Mouse (Mus musculus): ENCODE data around the gene Med17. TPM values are rescaled to one million over a fixed set of nuclear protein-coding genes. Genes with fewer than 3 reads are reported as not detected.
"Not testable (repeated sequence)": the region's sequence is repeated elsewhere in the genome, so short reads cannot be mapped to it uniquely, and the experiment has no call there.

Med17 gene
- 23.2 TPM in 2 replicates for polyA plus RNA-seq (2015; fragmentation: Nextera tagmentation; extraction: Ambion mirVana)

DNA sequence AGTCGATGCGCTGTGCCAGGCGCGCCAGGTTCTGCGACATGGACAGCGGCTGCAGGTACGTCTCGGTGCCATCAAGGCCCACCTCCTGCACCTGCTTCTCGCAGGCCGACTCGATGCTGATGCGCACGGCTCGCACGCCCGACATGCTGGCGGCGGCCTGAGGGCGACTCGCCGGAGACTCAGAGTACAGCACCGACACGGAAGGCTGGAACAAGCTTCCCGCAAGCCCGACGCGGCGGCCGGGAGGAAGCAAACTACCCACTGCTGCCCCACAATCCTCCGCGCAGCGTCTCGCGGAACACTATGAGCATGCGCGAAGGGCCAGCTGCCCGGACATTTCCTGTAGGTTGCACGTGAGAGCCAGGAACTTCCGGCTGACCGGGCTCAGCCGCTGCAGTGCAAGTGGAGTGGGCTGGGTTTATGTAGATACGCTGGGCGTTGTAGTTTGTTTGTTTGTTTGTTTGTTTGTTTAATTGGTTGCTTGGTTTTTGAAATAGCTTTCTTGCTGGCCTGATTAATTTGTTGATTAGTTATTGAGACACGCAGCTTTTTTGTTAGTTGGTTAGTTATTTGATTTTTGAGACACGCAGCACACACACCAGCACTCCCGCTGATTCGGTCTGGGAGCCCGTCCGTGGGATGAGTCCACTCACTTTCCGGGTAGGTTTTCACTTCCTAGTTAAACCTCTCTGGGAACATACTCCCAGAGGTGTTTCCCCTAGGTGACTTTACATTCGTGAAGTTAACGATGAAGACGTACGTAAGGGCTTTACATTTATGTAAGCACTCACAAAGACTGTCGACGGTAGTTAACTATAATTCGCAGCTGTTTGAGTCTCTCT is at the start of gene Med17:
Med17 (minus strand) TSS at position 283 of the 842 bp plus-strand sequence.
- H3K9ac ChIP-seq (replicated peaks; ENCODE audit: low read depth), result peak within 1 kb of the TSS; percentile 95
- no peaks in the 10 kb centered on the region for H3K9me3 ChIP-seq (ENCODE audit: low read length)
- under 1% methylated on average over 57 of the region's 57 CpGs for WGBS
- no peaks in the 10 kb centered on the region for H3K27me3 ChIP-seq (replicated peaks; ENCODE audit: insufficient read depth, low read length)
- ATAC-seq (peak; percentile 99), DNase-seq (ENCODE audit: low spot score) (peak; percentile 98)
- H3K4me1 ChIP-seq (ENCODE audit: insufficient read depth, low read depth, low read length), result peaks cover 8% of the 10 kb centered on the region; the same call in 1 of the 2 replicates
- TF ChIP-seq EP300 (IDR thresholded peaks at IDR 0.05) (no peak), CTCF (IDR thresholded peaks at IDR 0.05) (0 out of 2 replicates have a peak, but pooled peaks have one; percentile 10)
- H3K36me3 ChIP-seq (ENCODE audit: insufficient read depth, low read length), result peaks cover 2% of the 10 kb centered on the region
- H3K27ac ChIP-seq (ENCODE audit: low read length), result peak within 1 kb of the TSS; percentile 91
- H3K4me3 ChIP-seq (ENCODE audit: low read depth, low read length), result peak within 1 kb of the TSS; percentile 85
- peak within 1 kb of the TSS; percentile 80 for H3K4me2 ChIP-seq (replicated peaks; ENCODE audit: low read depth, low read length)

DNA sequence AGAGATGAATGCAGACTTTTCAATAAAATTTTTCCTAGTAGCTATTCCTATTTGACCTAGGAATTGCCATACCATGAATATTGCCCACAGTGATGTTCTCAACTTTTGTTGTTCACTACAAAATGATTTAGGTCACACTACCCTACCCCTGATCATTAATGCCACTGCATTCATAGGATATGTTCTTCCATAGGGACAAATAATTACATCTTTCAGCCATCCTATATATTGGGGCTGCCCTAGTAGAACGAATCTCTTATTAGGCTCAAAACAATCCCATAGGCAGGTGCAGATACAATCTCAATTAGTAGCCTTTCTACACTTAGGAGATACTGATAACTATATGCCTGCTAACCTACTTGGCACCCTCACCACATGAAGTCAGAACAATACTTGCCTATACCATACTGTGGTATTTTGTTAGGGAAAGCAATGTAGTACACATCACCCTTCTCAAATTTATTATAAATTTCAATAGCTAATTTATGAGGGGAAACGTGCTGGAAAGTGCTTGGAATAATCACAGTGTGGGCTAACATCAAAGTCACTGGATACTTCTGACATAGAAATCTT is 38.5 kb upstream of the Med17 start:
- no peak for TF ChIP-seq EP300 (IDR thresholded peaks at IDR 0.05)
- TF ChIP-seq CTCF (IDR thresholded peaks at IDR 0.05), result no peak
- no peak overlapping the region for H3K4me2 ChIP-seq (replicated peaks; ENCODE audit: low read depth, low read length)
- H3K4me3 ChIP-seq (ENCODE audit: low read depth, low read length), result no peak overlapping the region
- no peaks in the 10 kb centered on the region for H3K9me3 ChIP-seq (ENCODE audit: low read length)
- H3K27me3 ChIP-seq (replicated peaks; ENCODE audit: insufficient read depth, low read length), result no peaks in the 10 kb centered on the region
- peaks cover 40% of the 10 kb centered on the region; the same call in 1 of the 2 replicates for H3K36me3 ChIP-seq (ENCODE audit: insufficient read depth, low read length)
- H3K4me1 ChIP-seq (ENCODE audit: insufficient read depth, low read depth, low read length), result no peaks in the 10 kb centered on the region
- DNase-seq (ENCODE audit: low spot score) (no peak), ATAC-seq (no peak)
- H3K27ac ChIP-seq (ENCODE audit: low read length), result no peak overlapping the region
- H3K9ac ChIP-seq (replicated peaks; ENCODE audit: low read depth), result no peak overlapping the region
- WGBS, result 78% methylated on average over 2 of the region's 2 CpGs

DNA sequence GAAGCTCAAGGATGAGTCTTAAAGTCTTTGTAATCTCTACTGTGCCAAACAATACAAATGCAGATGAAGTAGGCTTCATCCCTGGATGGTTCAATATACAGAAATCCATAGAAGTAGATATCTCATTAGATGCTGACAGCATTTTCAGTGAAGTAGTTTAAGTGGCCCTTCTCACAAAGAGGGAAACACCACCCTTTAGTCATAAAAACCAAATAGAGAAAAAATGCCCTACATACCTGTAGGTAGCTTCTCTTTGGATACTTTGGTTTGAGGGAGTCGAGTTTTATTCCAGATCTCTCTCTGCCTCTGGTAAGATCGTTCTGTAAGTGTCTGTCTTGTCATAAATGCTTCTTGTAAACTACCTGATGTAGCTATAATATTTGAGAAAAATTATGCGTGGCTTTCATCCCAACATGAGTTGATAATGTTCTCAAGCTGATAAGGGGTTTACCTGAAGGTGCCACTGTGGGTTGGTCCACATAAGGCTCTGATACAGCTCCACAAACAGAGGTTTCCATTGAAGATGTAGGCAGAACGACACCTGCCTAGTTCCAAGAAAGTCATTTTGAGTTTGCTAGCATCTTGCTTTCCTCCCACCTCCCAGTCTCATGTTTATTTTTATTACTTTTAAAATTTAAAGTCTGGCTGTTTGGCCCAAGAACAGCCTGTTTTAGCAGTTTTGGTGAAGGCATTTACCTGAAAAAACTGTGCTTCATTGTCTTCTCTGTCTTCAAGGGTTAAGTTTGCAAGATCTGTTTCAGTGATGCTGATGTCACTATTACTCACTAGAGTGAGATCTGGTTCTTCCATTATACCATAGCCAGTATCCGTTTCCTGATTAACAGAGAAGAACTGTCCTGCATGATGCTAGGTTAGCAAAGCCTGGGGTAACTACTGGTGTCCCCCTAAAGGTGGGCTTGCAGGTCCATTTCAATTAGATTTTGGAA is 37.8 kb upstream of the Med17 start:
- 50% methylated on average over 5 of the region's 5 CpGs for WGBS

DNA sequence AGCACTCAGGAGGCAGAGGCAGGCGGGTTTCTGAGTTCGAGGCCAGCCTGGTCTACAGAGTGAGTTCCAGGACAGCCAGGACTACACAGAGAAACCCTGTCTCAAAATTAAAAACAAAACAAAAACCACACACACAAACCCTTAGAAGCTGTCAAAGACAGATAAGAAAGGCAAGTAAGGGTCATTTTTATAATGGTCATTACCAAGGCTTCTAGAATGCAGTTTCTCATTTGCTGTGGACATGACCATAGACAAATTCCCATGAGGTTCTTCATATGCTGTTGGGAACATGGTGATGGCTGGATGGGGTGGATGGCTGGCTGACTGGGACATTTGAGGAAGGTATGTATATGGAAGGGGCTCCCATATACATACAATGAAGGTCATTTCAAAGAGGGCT is 36.6 kb upstream of the Med17 start:
- not testable (repeated sequence) for DNase-seq (ENCODE audit: low spot score); H3K4me3 ChIP-seq (ENCODE audit: low read depth, low read length); ATAC-seq; H3K27me3 ChIP-seq (replicated peaks; ENCODE audit: insufficient read depth, low read length); H3K4me1 ChIP-seq (ENCODE audit: insufficient read depth, low read depth, low read length); H3K9ac ChIP-seq (replicated peaks; ENCODE audit: low read depth); H3K4me2 ChIP-seq (replicated peaks; ENCODE audit: low read depth, low read length); H3K27ac ChIP-seq (ENCODE audit: low read length); H3K9me3 ChIP-seq (ENCODE audit: low read length)
- WGBS, result 100% methylated on average over 1 of the region's 2 CpGs
- peaks cover 40% of the 10 kb centered on the region for H3K36me3 ChIP-seq (ENCODE audit: insufficient read depth, low read length)

More for the DNA sequence above, 37.8 kb upstream of the Med17 start:
- Histone ChIP-seq H3K36me3 (ENCODE audit: insufficient read depth, low read length) (peaks cover 43% of the 10 kb centered on the region), H3K4me3 (ENCODE audit: low read depth, low read length) (no peak overlapping the region), H3K4me1 (ENCODE audit: insufficient read depth, low read depth, low read length) (no peaks in the 10 kb centered on the region), H3K27me3 (replicated peaks; ENCODE audit: insufficient read depth, low read length) (no peaks in the 10 kb centered on the region), H3K4me2 (replicated peaks; ENCODE audit: low read depth, low read length) (no peak overlapping the region), H3K9me3 (ENCODE audit: low read length) (no peaks in the 10 kb centered on the region), H3K9ac (replicated peaks; ENCODE audit: low read depth) (no peak overlapping the region), H3K27ac (ENCODE audit: low read length) (no peak overlapping the region)
- DNase-seq (ENCODE audit: low spot score) (no peak), ATAC-seq (no peak)
- TF ChIP-seq CTCF (IDR thresholded peaks at IDR 0.05) (no peak), EP300 (IDR thresholded peaks at IDR 0.05) (no peak)

DNA sequence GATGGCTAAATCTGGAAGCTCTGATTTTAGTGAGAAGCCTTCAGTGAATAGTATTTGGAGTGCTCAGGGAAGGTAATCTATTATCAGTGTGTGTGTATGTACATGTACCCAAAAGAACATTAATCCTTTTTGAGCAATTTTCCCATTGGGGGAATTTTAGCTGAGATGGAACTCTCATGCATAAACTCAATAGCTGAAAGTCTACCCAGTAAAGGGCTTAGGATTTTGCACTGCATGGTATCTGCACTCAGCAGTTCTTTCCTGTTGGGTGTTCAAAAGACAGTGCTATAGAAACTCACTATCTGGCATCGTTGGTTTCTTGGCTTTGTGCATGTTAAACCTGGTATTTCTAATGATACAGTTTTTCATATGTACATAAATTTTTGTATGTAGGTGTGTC is 34.9 kb upstream of the Med17 start:
- WGBS, result 98% methylated on average over 1 of the region's 1 CpGs
- H3K4me3 ChIP-seq (ENCODE audit: low read depth, low read length), result no peak overlapping the region
- DNase-seq (ENCODE audit: low spot score), result no peak
- TF ChIP-seq CTCF (IDR thresholded peaks at IDR 0.05), result no peak
- no peak for TF ChIP-seq EP300 (IDR thresholded peaks at IDR 0.05)
- H3K4me2 ChIP-seq (replicated peaks; ENCODE audit: low read depth, low read length), result no peak overlapping the region
- no peaks in the 10 kb centered on the region for H3K9me3 ChIP-seq (ENCODE audit: low read length)
- no peak overlapping the region for H3K9ac ChIP-seq (replicated peaks; ENCODE audit: low read depth)
- H3K4me1 ChIP-seq (ENCODE audit: insufficient read depth, low read depth, low read length), result no peaks in the 10 kb centered on the region
- no peak overlapping the region for H3K27ac ChIP-seq (ENCODE audit: low read length)
- H3K36me3 ChIP-seq (ENCODE audit: insufficient read depth, low read length), result peaks cover 39% of the 10 kb centered on the region
- H3K27me3 ChIP-seq (replicated peaks; ENCODE audit: insufficient read depth, low read length), result no peaks in the 10 kb centered on the region
- ATAC-seq, result no peak

DNA sequence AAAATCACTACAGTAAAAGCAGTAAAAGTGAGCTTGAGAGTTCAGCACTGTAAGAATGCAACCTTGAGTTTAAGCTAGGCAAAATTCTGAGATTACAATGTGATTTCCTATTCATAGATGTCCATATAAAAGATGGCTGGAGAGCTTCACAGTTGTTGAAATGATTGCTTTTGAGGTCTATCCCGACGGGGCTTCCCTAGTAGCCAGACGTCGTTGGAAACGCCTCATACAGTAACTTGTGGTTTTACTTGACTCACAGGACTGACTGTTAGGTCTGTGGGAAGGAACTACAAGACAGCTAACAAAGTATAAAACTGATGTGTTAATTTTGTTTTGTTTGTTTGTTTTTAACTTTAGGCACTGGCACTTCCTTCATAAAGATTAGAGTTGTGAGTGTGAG is 33.9 kb upstream of the Med17 start:
- H3K36me3 ChIP-seq (ENCODE audit: insufficient read depth, low read length), result peaks cover 49% of the 10 kb centered on the region
- H3K4me1 ChIP-seq (ENCODE audit: insufficient read depth, low read depth, low read length), result peaks cover 5% of the 10 kb centered on the region
- no peak overlapping the region for H3K9ac ChIP-seq (replicated peaks; ENCODE audit: low read depth)
- TF ChIP-seq EP300 (IDR thresholded peaks at IDR 0.05) (no peak), CTCF (IDR thresholded peaks at IDR 0.05) (no peak)
- DNase-seq (ENCODE audit: low spot score) (no peak), ATAC-seq (no peak)
- H3K4me3 ChIP-seq (ENCODE audit: low read depth, low read length), result no peak overlapping the region
- H3K27me3 ChIP-seq (replicated peaks; ENCODE audit: insufficient read depth, low read length), result no peaks in the 10 kb centered on the region
- no peaks in the 10 kb centered on the region for H3K9me3 ChIP-seq (ENCODE audit: low read length)
- H3K4me2 ChIP-seq (replicated peaks; ENCODE audit: low read depth, low read length), result no peak overlapping the region
- WGBS, result 81% methylated on average over 5 of the region's 5 CpGs
- H3K27ac ChIP-seq (ENCODE audit: low read length), result no peak overlapping the region
